Mouse (Mus musculus) regulatory T cell (primary cell): Measurements from ENCODE around the gene Tmem211.

ENCODE experiments used
- in situ Hi-C: fragments of 300-600 bp; cut with MboI, MseI; formaldehyde crosslinking; loops from one replicate; pipeline ENCODE4 v1.15.1; 2025; ENCODE audit warnings: high pct_unique_total_duplicates

Gene Tmem211

GRCm38 (mm10) chr5:113226632-113227102 is at the start of gene Tmem211:
Gene Tmem211, plus strand, starts transcription at chr5:113226909.
- in situ Hi-C loops: no loop called here

- in situ Hi-C loops: no loop called here
These were observed 47.3 kb upstream of the Tmem211 start for GRCm38 (mm10) chr5:113179451-113179842.

GRCm38 (mm10) chr5:113179843-113180682 is 46.6 kb upstream of the Tmem211 start:
- in situ Hi-C loops: loop anchor here (5.0 kb wide), 1 partner anchor 42 kb away; the partner anchor contains the start of gene 2900026A02Rik

- in situ Hi-C loops: loop anchor here (5.0 kb wide), 1 partner anchor 42 kb away; the partner anchor contains the start of gene 2900026A02Rik
These were observed 46.0 kb upstream of the Tmem211 start for GRCm38 (mm10) chr5:113180755-113181154.

GRCm38 (mm10) chr5:113181441-113181840 is 45.3 kb upstream of the Tmem211 start:
- in situ Hi-C loops: loop anchor here (5.0 kb wide), 1 partner anchor 41 kb away; the partner anchor contains the start of gene 2900026A02Rik

- in situ Hi-C loops: no loop called here
These were observed 36.2 kb upstream of the Tmem211 start for GRCm38 (mm10) chr5:113190558-113190957.

- in situ Hi-C loops: no loop called here
These were observed 34.8 kb upstream of the Tmem211 start for GRCm38 (mm10) chr5:113191901-113192300.

GRCm38 (mm10) chr5:113193762-113194161 is 32.9 kb upstream of the Tmem211 start:
- in situ Hi-C loops: no loop called here

- in situ Hi-C loops: no loop called here
These were observed 31.3 kb upstream of the Tmem211 start for GRCm38 (mm10) chr5:113195451-113195850.

GRCm38 (mm10) chr5:113195907-113196306 is 30.8 kb upstream of the Tmem211 start:
- in situ Hi-C loops: no loop called here

GRCm38 (mm10) chr5:113196916-113197794 is 29.6 kb upstream of the Tmem211 start:
- in situ Hi-C loops: no loop called here

- in situ Hi-C loops: no loop called here
These were observed 27.5 kb upstream of the Tmem211 start for GRCm38 (mm10) chr5:113199126-113199771.

GRCm38 (mm10) chr5:113199772-113200134 is 27.0 kb upstream of the Tmem211 start:
- in situ Hi-C loops: no loop called here

- in situ Hi-C loops: no loop called here
These were observed 22.5 kb upstream of the Tmem211 start for GRCm38 (mm10) chr5:113204193-113204592.

GRCm38 (mm10) chr5:113206670-113207352 is 19.9 kb upstream of the Tmem211 start:
- in situ Hi-C loops: no loop called here

GRCm38 (mm10) chr5:113208048-113208447 is 18.7 kb upstream of the Tmem211 start:
- in situ Hi-C loops: no loop called here

GRCm38 (mm10) chr5:113208622-113209400 is 17.9 kb upstream of the Tmem211 start:
- in situ Hi-C loops: no loop called here

GRCm38 (mm10) chr5:113209401-113209750 is 17.3 kb upstream of the Tmem211 start:
- in situ Hi-C loops: no loop called here

GRCm38 (mm10) chr5:113209898-113210297 is 16.8 kb upstream of the Tmem211 start:
- in situ Hi-C loops: loop anchor here (10.0 kb wide), 1 partner anchor 1695 kb away; no protein-coding TSS in a partner anchor

GRCm38 (mm10) chr5:113210314-113210713 is 16.4 kb upstream of the Tmem211 start:
- in situ Hi-C loops: loop anchor here (10.0 kb wide), 1 partner anchor 1696 kb away; no protein-coding TSS in a partner anchor
